Mouse (Mus musculus) forebrain, postnatal 0 days (tissue): ENCODE measurements around the gene Gm12394. TPM values are rescaled to one million over a fixed set of nuclear protein-coding genes. Genes with fewer than 3 reads are reported as not detected.
"Not testable (repeated sequence)": the region's sequence is repeated elsewhere in the genome, so short reads cannot be mapped to it uniquely, and the experiment has no call there.

Experiments
- ATAC-seq: fragments of 200-750 bp; cut with Nextera tagmentation; 2 replicates; pipeline ENCODE4 v1.8.0; 2017; ENCODE audit warnings: mild to moderate bottlenecking, moderate library complexity
- DNase-seq: peaks from one replicate; pipeline ENCODE4 v3.0.0-alpha.2; 2015
- H3K27ac ChIP-seq: fragments of 300-500 bp; sonication (generic); 2 replicates; pipeline ENCODE4 v1.5.1; 2014; ENCODE audit warnings: low read depth, mild to moderate bottlenecking, antibody characterized with exemption, low read length, moderate library complexity, mixed read lengths
- H3K27me3 ChIP-seq: fragments of 300-500 bp; sonication (generic); 2 replicates; pipeline ENCODE4 v1.6.1; 2014; ENCODE audit warnings: mild to moderate bottlenecking, low read length, mixed read lengths; ENCODE audit not compliant: insufficient read depth
- H3K36me3 ChIP-seq: fragments of 300-500 bp; sonication (generic); 2 replicates; pipeline ENCODE4 v1.6.1; 2014; ENCODE audit warnings: mild to moderate bottlenecking, moderate library complexity; ENCODE audit not compliant: insufficient read depth
- H3K4me1 ChIP-seq: fragments of 300-500 bp; sonication (generic); 2 replicates; pipeline ENCODE4 v1.6.1; 2014; ENCODE audit warnings: antibody characterized with exemption; ENCODE audit not compliant: insufficient read depth
- H3K4me2 ChIP-seq: fragments of 300-500 bp; sonication (generic); 2 replicates; pipeline ENCODE4 v1.6.1; 2014; ENCODE audit warnings: low read depth, mild to moderate bottlenecking, moderate library complexity
- H3K4me3 ChIP-seq: fragments of 300-500 bp; sonication (generic); 2 replicates; pipeline ENCODE4 v1.5.1; 2014; ENCODE audit warnings: low read depth, low read length, mixed read lengths
- H3K9ac ChIP-seq: fragments of 300-500 bp; sonication (generic); 2 replicates; pipeline ENCODE4 v1.6.1; 2014; ENCODE audit warnings: mild to moderate bottlenecking
- H3K9me3 ChIP-seq: fragments of 300-500 bp; sonication (generic); 2 replicates; pipeline ENCODE4 v1.6.1; 2016; ENCODE audit warnings: low read length
- WGBS: fragments of 180-500 bp; shearing (Covaris S2); extraction: QIAGEN DNeasy Blood & Tissue Kit; methylation state at CpG from one replicate; pipeline ENCODE4 v1.1.7; 2014; 5-methylcytosine and 5-hydroxymethylcytosine counted together
- polyA plus RNA-seq: library from polyadenylated mRNA; unstranded; fragments of >200 nt; fragmentation: Nextera tagmentation; extraction: Ambion mirVana; gene quantifications from 2 replicates; pipeline ENCODE4 v1.2.1, GENCODE M21; 2015
- total RNA-seq: library from RNA; depleted of rRNA; stranded (reverse); fragments of >200 nt; gene quantifications from 2 replicates; pipeline ENCODE4 v1.2.3, GENCODE M21; 2014; rRNA removed

Gene Gm12394
- total and polyA plus RNA-seq, 2 experiments from 2014 or later, result 0.41 TPM; not detected in 1

DNA sequence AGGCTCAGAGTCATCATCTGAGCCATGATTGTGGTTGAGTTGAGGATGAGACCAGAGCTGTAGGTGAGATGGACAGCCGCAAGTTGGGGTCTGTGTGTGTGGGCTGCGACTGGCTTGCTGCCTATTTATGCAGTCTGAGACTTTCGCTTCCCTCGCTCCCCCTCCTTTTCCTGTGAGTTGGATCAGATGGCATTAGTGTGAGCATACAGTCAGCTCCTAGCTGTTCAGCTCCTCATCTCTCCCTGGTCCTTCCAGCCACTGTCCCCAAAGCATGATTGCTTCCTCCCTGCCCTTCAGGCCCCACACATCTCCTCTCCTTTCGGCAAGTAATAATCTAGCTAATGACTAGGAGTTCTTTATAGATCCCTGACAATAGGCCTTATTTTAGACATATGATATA is 82.7 kb downstream of the Gm12394 start, which contains the start of gene Ccl21a:
TSS of gene Ccl21a (minus strand) at position 101 of the 400 bp plus-strand sequence.
- not testable (repeated sequence) for H3K27me3 ChIP-seq, H3K4me2 ChIP-seq, H3K9ac ChIP-seq, ATAC-seq, H3K4me1 ChIP-seq, H3K27ac ChIP-seq, H3K9me3 ChIP-seq, H3K36me3 ChIP-seq, H3K4me3 ChIP-seq, DNase-seq
- WGBS, result no CpG with 5 or more reads among the region's 5 CpGs

DNA sequence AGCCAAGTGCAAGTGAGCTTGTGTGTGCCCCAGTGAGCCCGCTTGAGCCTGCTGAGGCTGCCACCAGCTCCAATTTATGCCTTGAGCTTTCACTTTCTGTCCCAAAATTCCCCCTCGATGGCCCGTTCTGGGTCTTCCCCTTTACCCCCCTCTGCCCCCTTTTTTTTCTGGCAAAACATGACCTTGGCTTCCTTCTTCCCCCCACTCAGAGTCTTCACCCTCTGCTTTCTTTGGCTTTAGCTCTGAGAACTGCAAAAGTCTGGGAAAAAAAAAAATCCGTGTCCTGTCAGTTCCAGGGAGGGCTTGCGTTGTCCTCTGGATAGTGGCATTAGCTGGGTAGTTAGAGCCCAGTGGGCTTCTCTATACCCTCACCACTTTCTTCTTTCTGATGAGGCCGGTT is 100.1 kb downstream of the Gm12394 start, which contains the start of gene Ccl19:
TSS of gene Ccl19 (minus strand) at position 101 of the 400 bp plus-strand sequence.
- H3K4me3 ChIP-seq, H3K27ac ChIP-seq, H3K9ac ChIP-seq, ATAC-seq, H3K27me3 ChIP-seq, H3K9me3 ChIP-seq, DNase-seq, H3K36me3 ChIP-seq, H3K4me2 ChIP-seq, H3K4me1 ChIP-seq: not testable (repeated sequence)
- WGBS, result no CpG with 5 or more reads among the region's 6 CpGs

DNA sequence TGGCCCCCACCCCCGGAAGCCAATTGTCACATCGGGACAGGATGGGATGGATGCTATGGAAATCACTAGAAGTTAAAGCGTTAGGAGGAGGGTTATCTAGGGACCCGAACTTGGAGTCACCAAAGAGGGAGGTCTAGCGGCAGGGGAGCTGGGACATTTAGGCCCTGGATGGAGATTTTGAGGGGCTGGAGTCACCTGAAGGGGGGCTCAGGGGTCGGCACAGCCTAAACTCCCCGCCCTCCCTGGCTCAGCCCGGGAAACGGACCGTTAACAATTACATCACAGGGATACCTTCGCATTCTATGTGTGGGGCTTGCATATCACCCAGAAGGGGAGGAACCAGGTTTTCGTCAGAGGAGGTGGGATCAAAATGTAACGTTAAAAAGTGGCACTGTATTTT is 121.3 kb downstream of the Gm12394 start, which contains the start of gene 4930578G10Rik:
TSS of gene 4930578G10Rik (plus strand) at position 301 of the 400 bp plus-strand sequence.
- not testable (repeated sequence) for DNase-seq, H3K4me2 ChIP-seq
- no CpG with 5 or more reads among the region's 13 CpGs for WGBS

More for the DNA sequence above, 121.3 kb downstream of the Gm12394 start, which contains the start of gene 4930578G10Rik:
- not testable (repeated sequence) for H3K4me3 ChIP-seq, H3K27ac ChIP-seq, H3K27me3 ChIP-seq, H3K4me1 ChIP-seq, H3K9me3 ChIP-seq, H3K9ac ChIP-seq, ATAC-seq, H3K36me3 ChIP-seq

Other genes with a start within 250 kb of the Gm12394 start
- gene Gm10591, start 244.6 kb downstream of the Gm12394 start, total RNA-seq, result not detected in 2 replicates
- not detected in 2 replicates for gene Gm10591, start 244.6 kb downstream of the Gm12394 start, polyA plus RNA-seq
- gene Gm2564, start 227.1 kb downstream of the Gm12394 start, total RNA-seq, result not detected in 2 replicates
- 0.40 TPM in 1 of 2 replicates, not detected in the other for gene Gm2564, start 227.1 kb downstream of the Gm12394 start, polyA plus RNA-seq
- gene Ccl27b, start 201.5 kb downstream of the Gm12394 start, total RNA-seq, result not detected in 2 replicates
- not detected in 2 replicates for gene Ccl27b, start 201.5 kb downstream of the Gm12394 start, polyA plus RNA-seq
- 0.43 TPM in 1 of 2 replicates, not detected in the other for gene Il11ra2, start 194.9 kb downstream of the Gm12394 start, total RNA-seq
- gene Il11ra2, start 194.9 kb downstream of the Gm12394 start, polyA plus RNA-seq, result not detected in 2 replicates
- not detected in 2 replicates for gene 4930578G10Rik, start 121.2 kb downstream of the Gm12394 start, total RNA-seq
- gene 4930578G10Rik, start 121.2 kb downstream of the Gm12394 start, polyA plus RNA-seq, result 0.56 and 0.91 TPM in 2 replicates
- gene Ccl19, start 100.2 kb downstream of the Gm12394 start, total RNA-seq, result not detected in 2 replicates
- not detected in 2 replicates for gene Ccl19, start 100.2 kb downstream of the Gm12394 start, polyA plus RNA-seq
- gene Ccl21a, start 82.8 kb downstream of the Gm12394 start, total RNA-seq, result 0.52 TPM in 1 of 2 replicates, not detected in the other
- 0.22 and 0.58 TPM in 2 replicates for gene Ccl21a, start 82.8 kb downstream of the Gm12394 start, polyA plus RNA-seq
- not detected in 2 replicates for gene Fam205a1, start 2.9 kb downstream of the Gm12394 start, total RNA-seq
- gene Fam205a1, start 2.9 kb downstream of the Gm12394 start, polyA plus RNA-seq, result 0.05 TPM in 1 of 2 replicates, not detected in the other
- not detected in 2 replicates for gene Fam205c, start 17.5 kb upstream of the Gm12394 start, total RNA-seq
- gene Fam205c, start 17.5 kb upstream of the Gm12394 start, polyA plus RNA-seq, result 1.8 and 3.2 TPM in 2 replicates
- 77.2 and 82.7 TPM in 2 replicates for gene Phf24, start 59.9 kb upstream of the Gm12394 start, total RNA-seq
- 38.2 and 42.3 TPM in 2 replicates for gene Phf24, start 59.9 kb upstream of the Gm12394 start, polyA plus RNA-seq
- gene Dnajb5, start 93.0 kb upstream of the Gm12394 start, total RNA-seq, result 81.0 and 106 TPM in 2 replicates
- gene Dnajb5, start 93.0 kb upstream of the Gm12394 start, polyA plus RNA-seq, result 46.8 and 50.7 TPM in 2 replicates
- gene 1700022I11Rik, start 112.8 kb upstream of the Gm12394 start, total RNA-seq, result not detected in 2 replicates
- gene 1700022I11Rik, start 112.8 kb upstream of the Gm12394 start, polyA plus RNA-seq, result 0.23 and 0.63 TPM in 2 replicates
- 221 and 255 TPM in 2 replicates for gene Vcp, start 143.7 kb upstream of the Gm12394 start, total RNA-seq
- 357 and 443 TPM in 2 replicates for gene Vcp, start 143.7 kb upstream of the Gm12394 start, polyA plus RNA-seq
- gene Fancg, start 153.7 kb upstream of the Gm12394 start, total RNA-seq, result 12.8 and 21.8 TPM in 2 replicates
- 10.9 and 12.4 TPM in 2 replicates for gene Fancg, start 153.7 kb upstream of the Gm12394 start, polyA plus RNA-seq
- gene Pigo, start 169.0 kb upstream of the Gm12394 start, total RNA-seq, result 15.6 and 20.3 TPM in 2 replicates
- gene Pigo, start 169.0 kb upstream of the Gm12394 start, polyA plus RNA-seq, result 16.5 and 21.9 TPM in 2 replicates
- gene Stoml2, start 174.9 kb upstream of the Gm12394 start, total RNA-seq, result 94.4 and 120 TPM in 2 replicates
- 233 and 240 TPM in 2 replicates for gene Stoml2, start 174.9 kb upstream of the Gm12394 start, polyA plus RNA-seq
- gene Fam214b, start 189.4 kb upstream of the Gm12394 start, total RNA-seq, result 35.7 and 42.3 TPM in 2 replicates
- gene Fam214b, start 189.4 kb upstream of the Gm12394 start, polyA plus RNA-seq, result 23.4 and 30.9 TPM in 2 replicates
- gene Unc13b, start 202.2 kb upstream of the Gm12394 start, total RNA-seq, result 52.9 and 54.7 TPM in 2 replicates
- 3.3 and 6.2 TPM in 2 replicates for gene Unc13b, start 202.2 kb upstream of the Gm12394 start, polyA plus RNA-seq